9 mouse cellular contexts compared by ENCODE assay signal in genomic region chrX:72987520-72987905, GRCm38 (mm10). TPM values are rescaled to one million over a fixed set of nuclear protein-coding genes. Genes with fewer than 3 reads are reported as not detected.
DNase-seq lines count a peak whose midpoint lies in the region; ATAC-seq and TF ChIP-seq lines count a peak whose summit lies in the region.
"Had no signal": no experiment of that assay in that cellular context is flagged by ENCODE, and none has a peak within 500 bp of the region (broad histone marks: within the 10 kb centered on the region; RNA-seq: fewer than 3 reads in every experiment).

No protein-coding gene starts in this region.

- intact Hi-C loops in left cerebral cortex, adult 2 months (cut with DNase I) = no loop called here
- intact Hi-C loops in left cerebral cortex, postnatal 4 days (cut with DNase I) = no loop called here

- H3K4me1 ChIP-seq in embryonic facial prominence, embryonic 14.5 days (ENCODE audit: control insufficient read depth, insufficient read depth, low read length) = no peaks in the 10 kb centered on the region; the same call in 1 of the 2 replicates
- no peaks in the 10 kb centered on the region for H3K4me1 ChIP-seq in intestine, embryonic 14.5 days (replicated peaks; ENCODE audit: control insufficient read depth, insufficient read depth, low read length)
- H3K4me1 ChIP-seq in midbrain, postnatal 0 days (ENCODE audit: insufficient read depth, low read length) = no peaks in the 10 kb centered on the region

- DNase-seq in left cerebral cortex, adult 2 months (ENCODE audit: extremely low spot score in 1 of 2, low spot score in 2 of 2) = no peak
- DNase-seq in left cerebral cortex, postnatal 4 days = no peak
- DNase-seq in embryonic facial prominence, embryonic 14.5 days (ENCODE audit: low spot score) = no peak
- no peak for DNase-seq in intestine, embryonic 14.5 days (ENCODE audit: low spot score)
- DNase-seq in midbrain, postnatal 0 days (ENCODE audit: low spot score) = no peak
- DNase-seq in frontal cortex, postnatal 25 days (ENCODE audit: low spot score in 2 of 2) = no peak
- no peak for DNase-seq in spleen, postnatal 36 days (ENCODE audit: low spot score in 2 of 2)
- DNase-seq in ovary, postnatal 14 days (ENCODE audit: low spot score) = no peak

- peak overlapping the region; percentile 62 for H3K9ac ChIP-seq in embryonic facial prominence, embryonic 14.5 days (ENCODE audit: low read depth, low read length)
- H3K9ac ChIP-seq in intestine, embryonic 14.5 days (ENCODE audit: low read length) = peak overlapping the region; percentile 38
- no peak overlapping the region for H3K9ac ChIP-seq in midbrain, postnatal 0 days (replicated peaks; ENCODE audit: low read length, poor library complexity, severe bottlenecking)

- no peaks in the 10 kb centered on the region for H3K9me3 ChIP-seq in embryonic facial prominence, embryonic 14.5 days (ENCODE audit: control insufficient read depth, low read length)
- no peaks in the 10 kb centered on the region for H3K9me3 ChIP-seq in intestine, embryonic 14.5 days (ENCODE audit: control insufficient read depth, low read length)
- no peaks in the 10 kb centered on the region for H3K9me3 ChIP-seq in midbrain, postnatal 0 days (ENCODE audit: low read length)

- H3K36me3 ChIP-seq in embryonic facial prominence, embryonic 14.5 days (ENCODE audit: control insufficient read depth, insufficient read depth, low read length) = no peaks in the 10 kb centered on the region
- no peaks in the 10 kb centered on the region for H3K36me3 ChIP-seq in intestine, embryonic 14.5 days (ENCODE audit: control insufficient read depth, insufficient read depth, low read length)
- H3K36me3 ChIP-seq in midbrain, postnatal 0 days (ENCODE audit: insufficient read depth, low read length) = no peaks in the 10 kb centered on the region

- H3K27ac ChIP-seq in left cerebral cortex, adult 2 months = no peak overlapping the region
- H3K27ac ChIP-seq in embryonic facial prominence, embryonic 14.5 days (replicated peaks; ENCODE audit: low read depth, low read length) = peak overlapping the region; percentile 33; the same call in 1 of the 2 replicates
- H3K27ac ChIP-seq in intestine, embryonic 14.5 days (ENCODE audit: low read depth) = no peak overlapping the region
- H3K27ac ChIP-seq in midbrain, postnatal 0 days (ENCODE audit: low read depth, low read length) = no peak overlapping the region

- H3K4me2 ChIP-seq in embryonic facial prominence, embryonic 14.5 days (ENCODE audit: low read depth, low read length) = peak overlapping the region; percentile 63
- peak overlapping the region; percentile 63 for H3K4me2 ChIP-seq in intestine, embryonic 14.5 days (ENCODE audit: low read length)
- H3K4me2 ChIP-seq in midbrain, postnatal 0 days (ENCODE audit: low read depth, low read length, poor library complexity, severe bottlenecking) = peak overlapping the region; percentile 61

- TF ChIP-seq CTCF in left cerebral cortex, adult 2 months (IDR thresholded peaks at IDR 0.05) = no peak
- TF ChIP-seq CTCF in midbrain, postnatal 0 days (IDR thresholded peaks at IDR 0.05) = no peak

- H3K27me3 ChIP-seq in embryonic facial prominence, embryonic 14.5 days (replicated peaks; ENCODE audit: control insufficient read depth, insufficient read depth, low read length) = no peaks in the 10 kb centered on the region
- H3K27me3 ChIP-seq in intestine, embryonic 14.5 days (replicated peaks; ENCODE audit: control insufficient read depth, insufficient read depth, low read length) = 0 out of 2 replicates have a peak, but pooled peaks cover 5% of the 10 kb centered on the region
- 0 out of 2 replicates have a peak, but pooled peaks cover 5% of the 10 kb centered on the region for H3K27me3 ChIP-seq in midbrain, postnatal 0 days (ENCODE audit: insufficient read depth, low read length)

- ATAC-seq in embryonic facial prominence, embryonic 14.5 days (ENCODE audit: low read depth) = no peak
- no peak; the same call in 1 of the 2 replicates for ATAC-seq in intestine, embryonic 14.5 days (replicated peaks; ENCODE audit: low FRiP score, low TSS enrichment, low read depth)
- no peak for ATAC-seq in midbrain, postnatal 0 days (ENCODE audit: low FRiP score)

- 31% methylated on average over 10 of the region's 14 CpGs for WGBS in embryonic facial prominence, embryonic 14.5 days
- WGBS in intestine, embryonic 14.5 days = 20% methylated on average over 13 of the region's 14 CpGs
- WGBS in midbrain, postnatal 0 days = 26% methylated on average over 14 of the region's 14 CpGs

- H3K4me3 ChIP-seq in left cerebral cortex, adult 2 months = peak overlapping the region; percentile 41
- peak overlapping the region; percentile 43 for H3K4me3 ChIP-seq in embryonic facial prominence, embryonic 14.5 days (ENCODE audit: low read depth, low read length)
- H3K4me3 ChIP-seq in intestine, embryonic 14.5 days (ENCODE audit: low read depth, low read length) = peak overlapping the region; percentile 33
- peak overlapping the region; percentile 31 for H3K4me3 ChIP-seq in midbrain, postnatal 0 days (ENCODE audit: low read depth, low read length)

RNA-seq across cellular contexts. Expression of gene Zfp185, which starts 0.4 kb away (rescaled TPM):
- total RNA-seq in left cerebral cortex, adult 2 months (2021) = under 1 TPM; 0.37 to 0.84 TPM
- total RNA-seq in left cerebral cortex, postnatal 4 days (2021) = 1 to 10 TPM; 1.0 to 1.1 TPM
- polyA plus RNA-seq in embryonic facial prominence, embryonic 14.5 days (2014; fragmentation: Nextera tagmentation; extraction: Ambion mirVana) = 25.7 and 28.2 TPM in 2 replicates
- polyA plus RNA-seq in intestine, embryonic 14.5 days (2014; fragmentation: Nextera tagmentation; extraction: Ambion mirVana) = 8.9 and 12.1 TPM in 2 replicates
- 0.33 and 1.7 TPM in 2 replicates for total RNA-seq in midbrain, postnatal 0 days (2014; rRNA removed)
- polyA plus RNA-seq in midbrain, postnatal 0 days (2015; fragmentation: Nextera tagmentation; extraction: Ambion mirVana) = 0.84 and 0.96 TPM in 2 replicates
- total RNA-seq: common myeloid progenitor, adult 5-6 weeks had no signal

RNA-seq across cellular contexts. Expression of gene Pnma5, which starts 49.4 kb away (rescaled TPM):
- total RNA-seq in left cerebral cortex, adult 2 months (2021) = under 1 TPM; 0.21 to 0.25 TPM
- total RNA-seq in left cerebral cortex, postnatal 4 days (2021) = under 1 TPM; 0.28 to 0.50 TPM
- polyA plus RNA-seq in embryonic facial prominence, embryonic 14.5 days (2014; fragmentation: Nextera tagmentation; extraction: Ambion mirVana) = 0.26 and 0.34 TPM in 2 replicates
- 0.09 and 0.26 TPM in 2 replicates for polyA plus RNA-seq in intestine, embryonic 14.5 days (2014; fragmentation: Nextera tagmentation; extraction: Ambion mirVana)
- total RNA-seq in midbrain, postnatal 0 days (2014; rRNA removed) = 0.27 and 0.57 TPM in 2 replicates
- 0.31 and 0.37 TPM in 2 replicates for polyA plus RNA-seq in midbrain, postnatal 0 days (2015; fragmentation: Nextera tagmentation; extraction: Ambion mirVana)
- total RNA-seq: common myeloid progenitor, adult 5-6 weeks had no signal
